Mouse (Mus musculus) liver, adult 2 months (tissue): ENCODE measurements around the gene Ccdc93.

ENCODE experiments used
- CTCF ChIP-seq: fragments of 200-500 bp; IDR thresholded peaks from 2 replicates; pipeline ENCODE4 v1.5.1; 2011; ENCODE audit warnings: low read depth, low read length, control low read depth
- POLR2A ChIP-seq: fragments of 200-500 bp; IDR thresholded peaks from 2 replicates; pipeline ENCODE4 v1.6.1; 2011; ENCODE audit warnings: low read length, control low read depth; ENCODE audit not compliant: insufficient read depth; ENCODE audit errors: extremely low read depth

GRCm38 (mm10) chr1:121486803-121487202 lies 56.0 kb downstream of the Ccdc93 start:
- no peak for TF ChIP-seq CTCF
- TF ChIP-seq POLR2A = no peak
